Mouse (Mus musculus) adipocyte (in vitro differentiated cells): ENCODE measurements around the gene Gabra4.
"Not testable (repeated sequence)": the region's sequence is repeated elsewhere in the genome, so short reads cannot be mapped to it uniquely, and the experiment has no call there.

ENCODE experiments used
- DNase-seq: peaks from one replicate; pipeline ENCODE4 v3.0.0-alpha.2; 2016; ENCODE audit warnings: low spot score

Gabra4 gene

DNA sequence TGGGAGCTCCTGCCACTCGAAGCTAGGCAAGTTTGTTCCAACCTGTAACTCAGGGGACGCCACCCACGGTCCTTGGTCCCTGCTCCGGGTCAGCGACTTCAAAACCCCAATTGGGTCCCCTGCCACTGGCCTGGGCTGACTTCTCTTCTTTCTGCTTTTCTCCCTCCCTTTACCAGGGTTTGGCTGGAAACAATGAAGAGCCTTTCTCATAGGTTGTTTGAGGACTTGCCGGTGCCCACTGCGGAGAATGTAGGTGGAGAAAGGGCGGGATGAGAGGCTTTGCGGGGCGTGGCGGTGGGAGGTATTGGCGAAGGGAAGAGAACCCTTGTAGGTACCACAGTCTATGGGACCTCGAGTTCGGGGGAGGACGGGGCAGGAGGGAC is at the start of gene Gabra4:
TSS of gene Gabra4 (minus strand) at position 194 of the 383 bp plus-strand sequence.
- DNase-seq: no peak

DNA sequence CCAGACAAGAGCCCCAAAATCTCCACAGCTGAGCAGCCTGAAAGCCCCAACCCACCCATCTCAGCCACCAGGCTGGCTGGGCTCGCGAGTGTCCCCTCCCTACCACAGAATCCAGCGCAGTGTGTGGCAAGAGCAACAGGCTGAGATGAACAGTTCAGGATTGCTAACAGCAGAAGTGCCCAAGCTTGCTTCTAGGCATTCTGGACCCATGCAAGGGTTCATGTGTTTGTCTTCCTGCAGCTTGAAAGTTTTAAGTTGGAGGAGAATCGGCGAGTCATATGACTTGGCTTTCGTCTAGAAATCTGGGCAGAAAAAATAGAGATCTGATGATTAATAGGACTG is 43.1 kb upstream of the Gabra4 start:
- no peak for DNase-seq

DNA sequence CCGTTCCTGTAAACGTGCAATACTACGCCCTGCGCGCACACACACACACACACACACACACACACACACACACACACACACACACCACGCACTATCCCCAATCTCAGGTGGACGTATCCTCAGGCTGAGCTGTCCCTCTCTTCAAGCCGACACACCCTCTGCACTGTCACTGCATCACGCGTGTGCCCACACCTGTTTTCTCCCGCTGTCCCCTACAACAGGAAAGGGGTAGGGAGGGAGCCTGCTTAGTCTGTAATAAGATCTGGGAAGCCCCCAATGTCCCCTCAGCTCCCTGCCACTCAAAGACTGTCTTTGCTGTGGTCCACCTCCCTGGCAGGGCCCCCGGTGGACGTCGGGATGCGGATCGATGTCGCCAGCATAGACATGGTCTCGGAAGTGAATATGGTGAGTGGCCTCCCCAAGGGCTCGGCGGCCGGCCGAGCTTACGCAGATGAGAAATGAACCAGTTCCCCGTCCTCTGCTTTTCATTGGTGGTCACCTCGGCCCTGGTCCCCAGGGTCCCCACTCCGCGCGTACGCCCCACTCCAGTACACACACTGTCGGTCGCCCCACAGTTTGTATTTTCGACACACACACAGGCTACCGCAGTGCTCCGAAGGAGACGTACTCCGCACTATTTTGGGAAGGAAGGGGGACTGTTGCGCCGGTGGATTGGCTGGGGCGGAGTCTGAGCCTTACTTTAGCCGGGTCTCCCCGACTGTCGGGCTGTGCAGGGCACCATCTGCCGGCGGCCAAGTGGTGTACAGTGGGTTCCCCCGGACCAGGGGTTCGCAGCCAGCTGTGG is 42.6 kb upstream of the Gabra4 start:
- no peak for DNase-seq

DNA sequence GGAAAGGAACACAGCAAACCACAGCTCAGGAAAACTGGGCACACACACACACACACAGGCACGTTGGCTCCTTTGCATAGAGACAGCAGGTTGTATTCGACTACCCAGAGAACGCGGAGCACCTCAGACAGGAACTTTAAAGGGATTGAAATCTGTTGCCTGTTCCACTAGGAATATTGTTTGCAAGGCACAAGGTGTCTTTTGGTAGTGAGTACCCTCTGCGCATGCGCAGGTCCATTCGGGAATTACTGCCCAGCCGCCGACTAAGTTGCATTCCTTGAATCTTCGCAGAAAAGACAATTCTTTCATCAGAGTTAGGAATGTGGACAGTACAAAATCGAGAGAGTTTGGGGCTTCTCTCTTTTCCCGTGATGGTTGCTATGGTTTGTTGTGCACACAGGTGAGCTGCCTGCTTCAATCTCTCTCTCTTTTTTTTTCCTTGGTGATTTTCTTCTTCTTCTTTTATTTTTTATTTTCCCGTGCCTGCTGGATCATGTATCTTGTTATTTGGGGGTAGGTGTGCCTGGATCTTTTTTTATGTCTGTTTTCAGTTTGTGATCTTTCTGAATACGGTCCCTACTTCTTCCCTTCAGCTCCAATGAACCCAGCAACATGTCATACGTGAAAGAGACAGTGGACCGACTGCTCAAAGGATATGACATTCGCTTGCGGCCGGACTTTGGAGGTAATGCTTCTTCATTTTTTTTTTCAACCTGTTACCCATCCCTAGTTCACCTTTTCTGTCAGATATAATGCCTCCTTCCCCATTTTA is 41.8 kb upstream of the Gabra4 start:
- no peak for DNase-seq

DNA sequence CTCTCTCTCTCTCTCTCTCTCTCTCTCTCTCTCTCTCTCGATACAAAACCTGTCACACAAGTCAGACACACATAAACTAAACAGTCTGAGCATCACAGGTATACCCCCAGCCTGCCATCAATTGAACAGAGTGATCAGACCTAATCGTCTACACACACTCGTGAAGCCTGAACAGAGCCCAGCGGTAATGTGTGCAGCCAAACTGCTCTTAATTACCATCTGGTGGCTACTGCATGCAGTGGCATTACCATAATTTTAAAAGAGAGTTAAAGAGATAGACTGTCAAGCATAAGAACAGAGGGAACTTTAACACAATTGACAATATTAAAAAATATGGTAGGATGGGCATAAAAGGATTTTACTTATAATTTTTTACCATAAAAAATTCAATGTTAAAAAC is 7.5 kb upstream of the Gabra4 start:
- no peak for DNase-seq

DNA sequence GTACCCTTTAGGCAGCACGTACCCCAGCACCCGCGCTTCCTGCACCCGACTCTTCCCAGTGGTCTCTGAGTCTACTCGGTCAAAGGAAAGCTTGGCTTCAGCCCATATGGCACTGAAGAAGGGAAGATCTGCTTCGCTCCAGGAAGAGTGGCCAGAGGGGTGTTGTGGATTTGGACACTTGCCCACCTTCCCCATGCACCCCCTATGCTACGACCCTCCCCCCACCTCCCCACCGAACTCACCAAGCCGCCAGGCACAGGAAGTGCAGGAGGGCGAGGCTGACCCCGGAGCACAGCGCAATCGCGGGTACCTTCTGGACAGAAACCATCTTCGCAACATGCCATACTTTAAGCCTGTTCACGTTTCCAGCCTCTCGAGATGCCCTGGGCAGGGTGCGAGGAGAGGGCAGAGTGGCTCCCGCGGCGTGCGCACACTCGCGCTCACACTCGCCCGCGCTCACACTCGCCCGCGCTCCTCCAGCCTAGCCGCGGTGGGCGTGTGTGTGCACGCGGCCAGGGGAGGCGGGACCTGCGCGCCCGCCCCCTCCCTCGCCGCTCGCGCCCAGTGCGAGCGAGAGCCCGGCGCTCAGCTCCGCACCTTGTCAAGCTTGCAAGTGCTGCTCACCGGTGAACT is 510 bp downstream of the Gabra4 start, which contains the start of gene Gabrb1:
TSS of gene Gabrb1 (plus strand) at position 632 of the 633 bp plus-strand sequence.
- DNase-seq: no peak

DNA sequence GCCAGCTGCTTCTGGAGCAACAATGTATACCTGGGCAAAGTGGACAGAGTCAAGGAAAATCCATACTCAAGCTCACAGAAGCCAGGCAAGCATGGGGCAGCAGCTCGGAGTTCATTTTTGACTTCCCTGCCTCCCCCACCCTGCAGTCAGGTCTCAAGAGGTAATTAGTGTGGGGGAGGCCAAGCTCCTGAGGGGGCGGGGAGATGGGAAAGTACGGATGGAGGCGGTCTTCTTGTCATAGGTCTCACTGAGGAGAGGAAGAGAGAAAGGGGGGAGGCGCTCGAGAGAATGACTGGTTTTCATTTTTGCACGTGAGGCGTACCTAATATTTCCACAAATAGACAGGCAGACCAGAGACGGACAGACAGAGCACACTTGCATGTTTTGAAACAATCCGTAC is 1.3 kb downstream of the Gabra4 start:
- no peak for DNase-seq

DNA sequence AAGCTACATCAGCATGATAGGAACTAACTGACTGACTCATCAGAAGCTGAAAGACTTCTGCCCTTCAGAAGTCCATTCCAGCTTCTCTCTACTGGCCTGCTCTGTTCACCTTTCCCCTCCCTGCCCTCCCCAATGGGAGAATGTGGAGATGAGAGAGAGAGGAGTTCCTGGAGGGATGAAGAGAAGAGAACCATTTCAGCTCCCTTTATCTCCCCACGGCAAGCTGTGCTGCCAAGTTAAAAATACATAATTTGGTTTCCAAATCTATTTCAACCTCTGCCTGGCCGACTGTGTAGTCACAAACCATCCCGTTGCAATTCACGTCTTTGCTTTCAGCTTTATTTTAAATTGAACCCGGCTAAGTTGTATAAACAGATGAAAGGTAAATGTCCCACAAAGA is 4.1 kb downstream of the Gabra4 start:
- no peak for DNase-seq

DNA sequence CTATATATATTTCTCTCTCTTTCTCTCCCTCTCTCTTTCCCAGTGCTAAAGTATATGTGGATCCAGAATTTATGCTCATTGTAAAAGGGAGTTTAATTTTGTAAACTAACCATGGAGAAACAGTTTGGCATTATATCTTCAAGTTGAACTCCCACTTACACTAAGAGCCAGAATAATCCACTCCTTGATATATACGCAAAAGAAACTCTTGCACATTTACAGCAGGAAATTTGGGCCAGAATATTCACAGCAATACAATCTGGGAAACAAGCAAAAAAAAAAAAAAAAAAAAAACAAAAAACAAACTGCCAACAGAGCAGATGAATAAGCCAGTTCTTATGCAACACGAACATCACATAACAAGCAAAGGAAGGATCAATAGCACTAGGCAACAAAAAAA is 10.0 kb downstream of the Gabra4 start:
- DNase-seq: no peak

DNA sequence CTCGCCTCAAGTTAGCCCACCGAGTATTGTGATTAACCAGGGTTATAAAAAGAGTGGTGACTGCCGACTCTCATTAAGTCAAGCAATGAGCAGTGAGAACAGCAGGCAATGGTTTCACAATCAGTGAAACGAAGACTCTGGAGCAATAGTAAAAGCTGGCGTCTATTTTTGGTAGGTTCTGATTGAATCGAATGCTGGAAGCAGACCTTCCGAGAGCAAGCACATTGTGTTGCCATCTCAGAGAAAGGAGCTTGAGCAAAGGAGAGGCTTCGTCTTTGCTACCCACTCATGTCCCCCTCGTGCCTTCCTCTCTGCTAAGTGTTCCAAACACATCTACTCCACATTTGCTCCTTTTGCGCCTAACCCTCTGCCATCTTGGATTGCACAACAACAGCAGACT is 18.3 kb downstream of the Gabra4 start:
- no peak for DNase-seq

DNA sequence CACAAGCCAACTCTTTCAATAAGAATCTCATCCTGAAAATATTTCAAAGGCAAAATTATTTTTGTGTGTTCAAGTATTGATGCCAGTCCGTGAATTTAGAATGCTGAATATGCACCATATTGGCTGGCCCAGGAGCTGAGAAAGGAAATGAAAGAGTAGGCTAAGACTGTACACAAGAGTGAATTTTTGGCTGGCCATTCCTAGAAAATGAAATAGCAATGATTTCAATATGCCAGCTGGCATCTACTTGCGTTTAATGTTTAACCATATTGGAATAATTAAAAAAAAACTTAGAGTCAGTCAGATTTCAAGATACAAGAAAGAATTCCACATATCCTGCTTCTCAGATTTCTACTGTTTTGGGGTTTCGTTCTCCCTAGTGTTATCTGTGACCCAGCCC is 30.3 kb downstream of the Gabra4 start:
- DNase-seq: no peak

DNA sequence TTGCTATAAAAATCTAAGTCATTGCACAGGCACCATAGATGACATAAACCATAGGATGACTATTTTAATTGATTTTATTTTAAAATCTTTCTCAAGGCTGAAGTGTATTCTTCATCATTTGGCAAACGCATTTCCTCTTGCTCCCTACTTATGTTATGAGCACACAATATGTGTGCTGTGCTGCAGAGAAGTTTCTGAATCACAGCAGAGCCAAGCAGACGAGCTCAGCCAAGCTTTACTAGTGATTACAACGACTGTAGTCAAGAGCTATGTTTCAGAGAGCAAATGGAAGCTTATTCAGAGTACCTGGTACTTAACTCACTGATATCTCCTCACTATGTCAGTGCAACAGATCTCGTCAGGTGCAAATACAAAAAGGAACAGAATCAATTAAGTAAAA is 41.4 kb downstream of the Gabra4 start:
- DNase-seq: no peak

DNA sequence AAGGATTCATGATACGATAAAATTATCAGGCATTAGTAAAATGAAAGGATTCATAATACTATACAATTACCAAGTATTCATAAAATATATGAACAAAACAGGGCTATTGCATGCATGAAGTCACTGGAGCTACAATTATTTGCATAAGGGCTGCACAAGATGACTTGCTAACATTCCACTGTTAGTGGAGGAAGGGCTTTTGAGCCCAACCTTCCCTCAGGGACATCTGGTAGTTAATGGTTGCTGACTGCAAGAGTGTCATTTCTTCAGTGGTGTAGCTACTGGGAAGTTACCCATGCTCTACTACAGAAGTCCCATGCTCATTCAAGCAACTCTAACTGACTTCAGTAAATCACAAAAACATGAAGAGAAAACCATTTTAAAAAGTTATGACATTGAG is 43.8 kb downstream of the Gabra4 start:
- DNase-seq: no peak

DNA sequence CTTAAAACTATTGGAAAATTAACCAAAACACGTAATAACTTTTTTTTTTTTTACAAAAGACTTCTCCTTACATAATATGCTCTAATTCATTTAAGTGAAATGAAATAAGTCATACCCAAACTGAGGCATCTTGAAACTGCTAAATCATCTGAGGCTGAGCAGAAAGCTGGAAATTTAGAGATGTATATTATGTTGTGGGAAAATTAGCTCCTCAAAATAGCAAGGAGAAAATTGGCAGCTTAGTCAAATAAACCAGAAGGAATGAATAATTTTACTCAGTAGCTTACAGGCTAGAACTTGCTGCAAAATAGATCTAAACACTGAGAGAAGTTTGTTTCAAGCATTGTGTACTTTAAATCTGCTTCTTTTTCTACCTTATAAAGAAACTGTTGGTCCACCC is 49.4 kb downstream of the Gabra4 start:
- DNase-seq: no peak

DNA sequence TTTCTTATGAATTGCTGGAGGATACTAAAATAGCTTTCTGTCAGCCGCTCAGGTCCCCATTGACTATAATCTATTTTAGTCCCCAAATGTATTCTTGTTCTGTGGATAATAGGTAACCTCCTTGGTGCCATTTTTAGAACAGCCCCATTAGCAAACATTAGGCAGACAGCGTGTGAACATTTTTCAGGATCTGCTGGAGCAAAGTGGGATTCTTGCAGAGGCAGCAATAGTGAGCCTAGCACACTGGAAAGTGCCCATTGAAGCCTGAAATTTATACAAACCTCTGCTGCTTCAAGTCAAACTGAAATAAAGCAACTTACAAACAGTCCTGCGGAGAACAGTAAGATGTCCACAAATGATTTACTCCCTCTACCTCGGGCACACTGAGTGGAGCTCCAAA is 51.2 kb downstream of the Gabra4 start:
- DNase-seq: no peak

DNA sequence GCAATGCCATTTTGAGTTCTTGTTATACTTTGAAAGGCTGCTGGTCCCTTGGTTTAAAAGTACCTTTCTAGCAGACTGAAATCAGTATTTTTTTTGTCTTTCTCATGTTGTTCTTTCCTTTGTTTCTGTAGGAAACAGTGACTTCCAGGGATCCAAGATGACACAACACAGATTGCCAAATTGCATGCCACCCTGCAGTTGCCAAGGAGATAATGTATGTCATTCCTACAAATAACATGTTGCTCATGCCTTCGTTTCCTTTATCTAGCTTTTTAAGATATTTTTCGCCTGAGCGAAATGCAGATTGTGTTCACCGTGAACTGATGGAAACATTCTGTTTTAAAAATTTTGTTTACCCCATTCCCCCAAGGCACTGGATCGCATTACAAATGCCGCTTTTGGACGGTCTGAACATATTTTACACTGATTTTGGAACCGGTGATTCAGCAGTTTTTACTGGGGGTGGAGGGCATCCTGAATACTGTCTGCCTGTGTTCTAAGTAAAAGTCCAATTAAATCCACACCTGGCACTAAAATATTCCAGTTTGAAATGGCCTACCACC is 53.9 kb downstream of the Gabra4 start:
- DNase-seq: no peak

DNA sequence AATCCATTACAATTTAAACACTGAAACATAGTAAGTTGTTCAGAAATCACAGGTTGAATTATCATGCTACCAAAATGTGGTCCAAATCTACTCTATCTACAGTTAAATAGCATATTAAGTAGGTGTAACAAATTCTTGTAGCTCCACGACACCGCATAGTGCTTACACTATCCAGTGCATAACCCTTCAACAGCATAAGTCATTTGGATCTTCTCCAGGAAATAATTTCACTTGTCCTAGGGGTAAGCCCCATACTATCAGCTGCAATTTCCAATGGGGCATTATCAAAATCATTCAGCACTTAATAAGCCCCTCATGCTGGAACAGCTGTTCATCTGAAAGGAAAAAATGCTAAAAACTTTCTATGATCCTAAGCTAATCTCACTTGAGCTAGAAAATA is 62.8 kb downstream of the Gabra4 start:
- DNase-seq: no peak

DNA sequence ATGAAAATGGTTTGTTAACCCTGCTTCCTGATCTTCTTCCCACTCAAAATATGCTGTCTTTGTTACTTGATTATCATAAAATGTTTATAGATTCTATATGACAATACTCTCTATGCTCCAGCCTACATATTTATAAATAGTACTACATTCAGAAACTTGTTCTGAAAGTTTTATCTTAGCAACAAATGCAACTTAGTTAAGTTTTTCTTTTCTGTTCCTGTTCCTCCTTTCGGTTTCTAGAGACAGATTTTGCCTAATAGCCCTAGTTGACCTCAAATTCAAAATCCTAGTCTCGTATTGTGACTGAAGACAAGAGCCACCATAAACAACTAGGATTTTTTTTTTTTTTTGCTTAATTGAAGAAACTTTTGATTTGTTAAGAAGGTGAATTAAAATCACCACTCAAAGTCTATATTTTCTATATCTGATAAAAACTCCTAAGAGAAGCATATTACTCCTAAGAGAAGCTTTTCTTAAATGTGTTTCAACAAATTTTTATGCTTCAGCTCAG is 64.3 kb downstream of the Gabra4 start:
- no peak for DNase-seq

DNA sequence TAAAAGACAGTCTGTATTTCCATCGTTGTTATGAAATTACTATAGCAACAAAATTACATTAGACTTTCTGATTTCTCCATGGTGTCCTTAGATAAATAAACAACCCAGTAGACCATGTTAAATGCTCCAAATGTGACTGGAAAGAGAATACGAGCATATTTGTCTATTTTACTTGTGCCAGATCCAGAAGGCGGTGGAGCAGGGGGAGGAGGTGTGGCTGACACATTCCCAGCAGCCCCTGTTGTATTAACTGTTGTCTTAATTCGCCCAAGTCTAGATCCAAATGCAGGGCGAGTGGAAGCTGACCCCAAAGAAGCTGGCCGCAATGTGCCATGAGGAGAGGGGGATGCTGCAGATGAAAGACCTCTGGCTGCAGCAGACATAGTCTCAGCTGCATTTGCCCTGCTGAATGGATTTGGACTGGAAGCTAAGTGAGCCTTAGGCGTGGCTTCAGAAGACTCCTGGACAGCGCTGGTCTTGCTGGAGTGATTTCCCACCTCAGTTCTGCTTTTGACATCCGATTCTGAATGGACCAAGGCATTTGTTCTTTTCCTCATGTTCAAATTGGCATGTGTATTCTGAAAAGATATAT is 86.4 kb downstream of the Gabra4 start:
- no peak for DNase-seq

DNA sequence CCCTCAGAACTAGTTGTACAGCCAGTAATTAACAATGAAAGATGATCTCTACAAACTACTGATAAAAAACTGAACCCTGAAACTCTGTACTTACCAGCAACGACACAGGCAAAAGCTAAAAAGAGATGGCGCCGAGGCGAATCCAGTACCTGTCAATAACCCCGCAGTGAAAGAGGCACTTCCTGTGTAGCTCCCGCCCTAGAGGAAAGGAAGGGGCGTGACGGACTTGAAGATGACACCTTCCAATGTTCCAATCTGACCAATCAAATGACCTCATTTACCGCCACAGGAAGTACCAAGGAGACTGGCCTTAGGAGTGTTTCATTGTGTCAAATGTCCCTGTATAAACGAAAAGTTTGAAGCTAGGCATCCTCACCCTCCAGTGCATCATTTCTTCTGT is 110.0 kb downstream of the Gabra4 start, which contains the start of gene Cox7b2:
TSS of gene Cox7b2 (minus strand) at position 127 of the 400 bp plus-strand sequence.
- DNase-seq: no peak

DNA sequence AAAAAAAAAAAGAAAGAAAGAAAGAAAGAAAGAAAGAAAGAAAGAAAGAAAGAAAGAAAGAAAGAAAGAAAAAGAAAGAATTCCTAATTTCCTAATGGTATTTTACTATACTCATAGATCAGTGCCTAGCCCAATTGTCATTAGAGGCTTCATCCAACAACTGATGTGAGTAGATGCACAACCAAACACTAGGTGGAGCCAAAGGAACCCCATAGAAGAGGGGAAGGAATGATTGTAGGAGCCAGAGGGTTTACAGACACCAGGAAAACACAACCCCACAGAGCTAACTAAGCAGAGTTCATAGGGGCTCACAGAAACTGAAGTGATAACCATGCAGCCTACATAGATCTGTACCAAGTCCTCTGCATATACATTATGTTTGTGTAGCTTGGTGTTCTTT is 112.6 kb downstream of the Gabra4 start:
- DNase-seq: peak; percentile 21

DNA sequence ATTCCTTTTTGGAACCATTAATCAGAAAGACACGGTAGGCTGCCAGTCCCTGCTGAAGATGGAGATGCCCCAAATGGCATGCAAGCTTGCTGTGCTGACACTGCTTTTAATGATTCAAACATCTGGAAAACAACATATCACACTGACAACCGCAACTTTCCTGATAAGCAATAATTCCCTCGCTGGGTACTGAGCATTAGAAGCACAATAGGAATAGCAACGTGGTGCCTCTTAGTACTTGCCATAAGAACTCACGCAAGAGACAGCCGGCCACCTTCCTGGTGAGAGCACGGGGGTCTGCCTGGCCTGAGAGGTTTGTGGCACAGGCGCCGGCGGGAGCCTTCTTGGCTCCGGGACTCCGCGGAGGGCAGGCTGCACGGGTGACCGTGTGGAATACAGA is 132.6 kb downstream of the Gabra4 start:
- not testable (repeated sequence) for DNase-seq
